24 mouse cellular contexts compared by ENCODE assay signal in the genomic region with DNA sequence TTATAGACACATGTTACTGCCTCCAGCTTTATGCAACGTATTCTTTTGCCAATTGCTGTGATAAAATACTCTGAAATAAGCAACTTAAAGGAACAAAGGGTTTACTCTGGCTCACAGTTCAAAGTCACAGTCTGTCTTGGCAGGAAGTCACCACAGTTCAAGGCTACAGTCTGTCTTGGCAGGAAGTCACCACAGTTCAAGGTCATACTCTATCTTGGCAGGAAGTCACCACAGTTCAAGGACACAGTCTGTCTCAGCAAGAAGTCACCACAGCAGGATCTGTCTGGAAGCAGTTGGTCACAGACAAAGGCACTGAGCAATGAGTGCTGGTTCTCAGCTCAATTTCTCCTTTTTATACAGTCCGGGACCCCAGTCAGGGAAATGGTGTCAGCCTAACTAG.
DNase-seq lines count a peak whose midpoint lies in the region.
"Had no signal": no experiment of that assay in that cellular context is flagged by ENCODE, and none has a peak within 500 bp of the region (broad histone marks: within the 10 kb centered on the region; RNA-seq: fewer than 3 reads in every experiment).

No protein-coding gene starts in this region.

- WGBS in heart, embryonic 10.5 days: 77% methylated on average over 2 of the region's 2 CpGs

- no peak overlapping the region for H3K4me3 ChIP-seq in heart, embryonic 10.5 days
- H3K4me3 ChIP-seq: embryonic facial prominence, embryonic 12.5 days; embryonic facial prominence, embryonic 15.5 days; erythroblast, embryonic 14.5 days; forebrain, embryonic 10.5 days; forebrain, embryonic 12.5 days had no signal

- H3K27ac ChIP-seq in heart, embryonic 10.5 days: no peak overlapping the region
- H3K27ac ChIP-seq: embryonic facial prominence, embryonic 12.5 days; embryonic facial prominence, embryonic 15.5 days; forebrain, embryonic 10.5 days; forebrain, embryonic 12.5 days had no signal

- peak; percentile 39 for DNase-seq in heart, adult 11 months
- no peak for DNase-seq in heart, embryonic 10.5 days (ENCODE audit: low spot score)
- DNase-seq in 416B (ENCODE audit: low read depth) (peak; percentile 23), ES-CJ7 (ENCODE audit: low read depth, low spot score) (peak; percentile 59), ZHBTc4 (ENCODE audit: low read depth, low spot score) (peak; percentile 33)
- DNase-seq in left cerebral cortex, adult 9 months (ENCODE audit: low spot score in 2 of 2): no peak
- DNase-seq in thymus, postnatal 25 days: no peak
- DNase-seq: adrenal gland, adult 2 months; adrenal gland, postnatal 10 days; adrenal gland, postnatal 25 days; B cell, adult 2 months; cerebellum, adult 11 months; cerebellum, adult 18-20 months; cerebellum, adult 8-10 months; cerebellum, adult 9-11 months; cerebellum, postnatal 14 days; cerebellum, postnatal 36 days; embryo, embryonic 11 days had no signal

- H3K36me3 ChIP-seq in heart, embryonic 10.5 days: no peaks in the 10 kb centered on the region
- H3K36me3 ChIP-seq: embryonic facial prominence, embryonic 12.5 days; embryonic facial prominence, embryonic 15.5 days; forebrain, embryonic 10.5 days; forebrain, embryonic 12.5 days had no signal

- no peaks in the 10 kb centered on the region for H3K27me3 ChIP-seq in heart, embryonic 10.5 days (ENCODE audit: insufficient read depth, poor library complexity, severe bottlenecking)
- H3K27me3 ChIP-seq: CH12.LX; embryonic facial prominence, embryonic 12.5 days; embryonic facial prominence, embryonic 15.5 days; forebrain, embryonic 12.5 days had no signal

- H3K4me1 ChIP-seq in heart, embryonic 10.5 days: no peaks in the 10 kb centered on the region
- H3K4me1 ChIP-seq: embryonic facial prominence, embryonic 12.5 days; embryonic facial prominence, embryonic 15.5 days; forebrain, embryonic 12.5 days had no signal

- H3K9me3 ChIP-seq in heart, embryonic 10.5 days: no peaks in the 10 kb centered on the region
- H3K9me3 ChIP-seq: embryonic facial prominence, embryonic 12.5 days; embryonic facial prominence, embryonic 15.5 days; forebrain, embryonic 10.5 days; forebrain, embryonic 12.5 days had no signal

Comparison
In these comparisons a context has a peak if more than half of its experiments do, and no peak if none do; other contexts are left out.
1. DNase-seq: peak in heart, adult 11 months (single experiment), 416B (single experiment), ES-CJ7 (single experiment) and ZHBTc4 (single experiment); none in heart, embryonic 10.5 days (single experiment), left cerebral cortex, adult 9 months (0 of 2) and thymus, postnatal 25 days (single experiment).